Mouse (Mus musculus): Measurements from ENCODE around the gene Unc93a.
"Not testable (repeated sequence)": the region's sequence is repeated elsewhere in the genome, so short reads cannot be mapped to it uniquely, and the experiment has no call there.

- TF ChIP-seq CTCF (IDR thresholded peaks at IDR 0.05; ENCODE audit: low read depth, low read length); POLR2A (IDR thresholded peaks at IDR 0.05; ENCODE audit: insufficient read depth, low read length); EP300 (IDR thresholded peaks at IDR 0.05; ENCODE audit: insufficient read depth, low read depth, low read length): not testable (repeated sequence)
Observed at GRCm38 (mm10) chr17:13069227-13069626, 62.4 kb downstream of the Unc93a start.
